Mouse (Mus musculus): ENCODE data around the gene Git2. TPM values are rescaled to one million over a fixed set of nuclear protein-coding genes. Genes with fewer than 3 reads are reported as not detected.

The Git2 gene
- polyA plus RNA-seq, 1 experiment from 2014 or later: 32.6 TPM

GRCm38 (mm10) chr5:114690633-114691567 is 84.4 kb downstream of the Git2 start, which contains the start of gene Gltp:
Gltp (minus strand) TSS chr5:114690984.
- peak; percentile 93 for ATAC-seq (ENCODE audit: insufficient number of reproducible peaks, insufficient read depth, low FRiP score, low read depth)
- peaks cover 8% of the 10 kb centered on the region for H3K27me3 ChIP-seq (ENCODE audit: control insufficient read depth, insufficient read depth, low read length)
- peaks cover 9 to 15% of the 10 kb centered on the region in 2 experiments for H3K4me1 ChIP-seq (ENCODE audit: control insufficient read depth in 2 of 2, insufficient read depth in 2 of 2, low read length in 2 of 2)
- H3K4me3 ChIP-seq (ENCODE audit: control insufficient read depth in 1 of 2, insufficient read depth in 1 of 2, low read depth in 1 of 2, low read length in 2 of 2): peak within 1 kb of the TSS; percentile 70 to 88
- WGBS: 3% methylated on average over 67 of the region's 75 CpGs
- peak within 1 kb of the TSS; percentile 93 for H3K4me2 ChIP-seq (ENCODE audit: low read length)
- H3K27ac ChIP-seq (replicated peaks in 1 of 2; ENCODE audit: control insufficient read depth in 1 of 2, insufficient read depth in 1 of 2, low read depth in 2 of 2, low read length in 2 of 2): 0 out of 4 replicates have a peak within 1 kb of the TSS, but pooled peaks of 1 of the 2 experiments have one; percentile 4
- H3K9me3 ChIP-seq (ENCODE audit: control insufficient read depth, low read length): no peaks in the 10 kb centered on the region
- peak within 1 kb of the TSS; percentile 82 for H3K9ac ChIP-seq (ENCODE audit: low read length)
- H3K36me3 ChIP-seq (ENCODE audit: control insufficient read depth, insufficient read depth, low read length): no peaks in the 10 kb centered on the region

GRCm38 (mm10) chr5:114689700-114690366 is 85.5 kb downstream of the Git2 start:
- Histone ChIP-seq H3K4me2 (ENCODE audit: low read length) (peak overlapping the region; percentile 93), H3K36me3 (ENCODE audit: control insufficient read depth, insufficient read depth, low read length) (no peaks in the 10 kb centered on the region), H3K27ac (replicated peaks in 1 of 2; ENCODE audit: control insufficient read depth in 1 of 2, insufficient read depth in 1 of 2, low read depth in 2 of 2, low read length in 2 of 2) (no peak overlapping the region), H3K9ac (ENCODE audit: low read length) (peak overlapping the region; percentile 82), H3K4me1 (ENCODE audit: control insufficient read depth in 2 of 2, insufficient read depth in 2 of 2, low read length in 2 of 2) (peaks cover 9 to 15% of the 10 kb centered on the region in 2 experiments), H3K4me3 (ENCODE audit: control insufficient read depth in 1 of 2, insufficient read depth in 1 of 2, low read depth in 1 of 2, low read length in 2 of 2) (peak overlapping the region; percentile 70 to 88), H3K9me3 (ENCODE audit: control insufficient read depth, low read length) (no peaks in the 10 kb centered on the region), H3K27me3 (ENCODE audit: control insufficient read depth, insufficient read depth, low read length) (peaks cover 8% of the 10 kb centered on the region)
- 16% methylated on average over 16 of the region's 16 CpGs for WGBS
- ATAC-seq (ENCODE audit: insufficient number of reproducible peaks, insufficient read depth, low FRiP score, low read depth): no peak

GRCm38 (mm10) chr5:114688703-114689102 is 86.6 kb downstream of the Git2 start:
- 82% methylated on average over 13 of the region's 13 CpGs for WGBS
- peaks cover 9 to 15% of the 10 kb centered on the region in 2 experiments for H3K4me1 ChIP-seq (ENCODE audit: control insufficient read depth in 2 of 2, insufficient read depth in 2 of 2, low read length in 2 of 2)
- no peak overlapping the region for H3K4me3 ChIP-seq (ENCODE audit: control insufficient read depth in 1 of 2, insufficient read depth in 1 of 2, low read depth in 1 of 2, low read length in 2 of 2)
- peaks cover 3% of the 10 kb centered on the region for H3K27me3 ChIP-seq (ENCODE audit: control insufficient read depth, insufficient read depth, low read length)
- H3K9me3 ChIP-seq (ENCODE audit: control insufficient read depth, low read length): no peaks in the 10 kb centered on the region
- no peaks in the 10 kb centered on the region for H3K36me3 ChIP-seq (ENCODE audit: control insufficient read depth, insufficient read depth, low read length)
- H3K27ac ChIP-seq (replicated peaks in 1 of 2; ENCODE audit: control insufficient read depth in 1 of 2, insufficient read depth in 1 of 2, low read depth in 2 of 2, low read length in 2 of 2): no peak overlapping the region
- no peak overlapping the region for H3K9ac ChIP-seq (ENCODE audit: low read length)
- ATAC-seq (ENCODE audit: insufficient number of reproducible peaks, insufficient read depth, low FRiP score, low read depth): no peak
- no peak overlapping the region for H3K4me2 ChIP-seq (ENCODE audit: low read length)

- peaks cover 3% of the 10 kb centered on the region for H3K27me3 ChIP-seq (ENCODE audit: control insufficient read depth, insufficient read depth, low read length)
- H3K9ac ChIP-seq (ENCODE audit: low read length): no peak overlapping the region
- ATAC-seq (ENCODE audit: insufficient number of reproducible peaks, insufficient read depth, low FRiP score, low read depth): no peak
- H3K9me3 ChIP-seq (ENCODE audit: control insufficient read depth, low read length): no peaks in the 10 kb centered on the region
- H3K36me3 ChIP-seq (ENCODE audit: control insufficient read depth, insufficient read depth, low read length): no peaks in the 10 kb centered on the region
- H3K4me2 ChIP-seq (ENCODE audit: low read length): no peak overlapping the region
- H3K4me3 ChIP-seq (ENCODE audit: control insufficient read depth in 1 of 2, insufficient read depth in 1 of 2, low read depth in 1 of 2, low read length in 2 of 2): no peak overlapping the region
- H3K27ac ChIP-seq (replicated peaks in 1 of 2; ENCODE audit: control insufficient read depth in 1 of 2, insufficient read depth in 1 of 2, low read depth in 2 of 2, low read length in 2 of 2): no peak overlapping the region
- H3K4me1 ChIP-seq (ENCODE audit: control insufficient read depth in 2 of 2, insufficient read depth in 2 of 2, low read length in 2 of 2): peaks cover 9 to 15% of the 10 kb centered on the region in 2 experiments
These were observed 87.4 kb downstream of the Git2 start for GRCm38 (mm10) chr5:114687901-114688300.

GRCm38 (mm10) chr5:114686726-114687210 is 88.5 kb downstream of the Git2 start:
- Histone ChIP-seq H3K27me3 (ENCODE audit: control insufficient read depth, insufficient read depth, low read length) (no peaks in the 10 kb centered on the region), H3K27ac (replicated peaks in 1 of 2; ENCODE audit: control insufficient read depth in 1 of 2, insufficient read depth in 1 of 2, low read depth in 2 of 2, low read length in 2 of 2) (no peak overlapping the region), H3K9ac (ENCODE audit: low read length) (no peak overlapping the region), H3K4me3 (ENCODE audit: control insufficient read depth in 1 of 2, insufficient read depth in 1 of 2, low read depth in 1 of 2, low read length in 2 of 2) (no peak overlapping the region), H3K4me1 (ENCODE audit: control insufficient read depth in 2 of 2, insufficient read depth in 2 of 2, low read length in 2 of 2) (peaks cover 11 to 15% of the 10 kb centered on the region in 2 experiments), H3K36me3 (ENCODE audit: control insufficient read depth, insufficient read depth, low read length) (no peaks in the 10 kb centered on the region), H3K4me2 (ENCODE audit: low read length) (no peak overlapping the region), H3K9me3 (ENCODE audit: control insufficient read depth, low read length) (no peaks in the 10 kb centered on the region)
- no peak for ATAC-seq (ENCODE audit: insufficient number of reproducible peaks, insufficient read depth, low FRiP score, low read depth)
- 54% methylated on average over 7 of the region's 7 CpGs for WGBS

DNA sequence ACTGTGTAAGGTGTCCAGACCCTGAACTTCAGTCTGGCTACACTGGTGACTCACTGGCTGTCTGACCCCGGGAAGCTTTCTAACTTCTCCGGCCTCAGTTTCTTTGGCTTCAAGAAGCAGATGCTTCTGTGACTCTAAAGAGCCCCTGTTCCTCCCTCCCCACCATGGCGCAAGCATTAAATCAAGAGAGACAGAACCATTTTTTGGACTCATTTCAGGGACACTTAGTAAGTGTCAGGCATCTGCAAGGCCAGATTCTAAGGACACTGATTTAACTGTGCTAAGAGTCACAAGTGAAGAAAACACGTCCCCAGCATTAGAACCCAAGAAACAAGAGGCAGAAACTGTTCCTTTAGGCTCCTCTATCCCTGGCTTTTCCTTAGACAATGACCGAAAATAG is 89.3 kb downstream of the Git2 start:
- Histone ChIP-seq H3K9me3 (ENCODE audit: control insufficient read depth, low read length) (no peaks in the 10 kb centered on the region), H3K4me3 (ENCODE audit: control insufficient read depth in 1 of 2, insufficient read depth in 1 of 2, low read depth in 1 of 2, low read length in 2 of 2) (no peak overlapping the region), H3K9ac (ENCODE audit: low read length) (no peak overlapping the region), H3K36me3 (ENCODE audit: control insufficient read depth, insufficient read depth, low read length) (no peaks in the 10 kb centered on the region), H3K27me3 (ENCODE audit: control insufficient read depth, insufficient read depth, low read length) (no peaks in the 10 kb centered on the region), H3K27ac (replicated peaks in 1 of 2; ENCODE audit: control insufficient read depth in 1 of 2, insufficient read depth in 1 of 2, low read depth in 2 of 2, low read length in 2 of 2) (no peak overlapping the region), H3K4me1 (ENCODE audit: control insufficient read depth in 2 of 2, insufficient read depth in 2 of 2, low read length in 2 of 2) (peaks cover 10 to 19% of the 10 kb centered on the region in 2 experiments), H3K4me2 (ENCODE audit: low read length) (no peak overlapping the region)
- 89% methylated on average over 5 of the region's 5 CpGs for WGBS
- no peak for ATAC-seq (ENCODE audit: insufficient number of reproducible peaks, insufficient read depth, low FRiP score, low read depth)

DNA sequence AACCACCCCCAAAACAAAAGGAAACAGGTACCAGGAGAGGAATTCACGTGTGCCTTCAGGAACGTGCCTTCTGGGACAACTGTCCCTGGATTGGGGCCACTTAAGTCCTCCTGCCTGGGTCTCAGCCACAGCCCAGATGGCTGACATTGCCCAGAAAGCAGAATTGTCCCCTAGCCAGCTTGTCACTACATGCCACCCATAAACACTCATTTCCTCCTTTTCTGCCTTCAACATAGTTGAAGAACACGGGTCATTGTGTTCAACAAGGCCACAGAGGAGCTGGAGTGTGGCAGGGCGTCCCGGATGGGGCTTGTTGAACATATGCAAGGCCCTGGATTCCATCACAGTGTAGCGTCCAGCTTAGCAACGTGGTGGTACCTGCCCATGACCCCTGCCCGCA is 93.6 kb downstream of the Git2 start:
- H3K4me2 ChIP-seq (ENCODE audit: low read length): no peak overlapping the region
- ATAC-seq (ENCODE audit: insufficient number of reproducible peaks, insufficient read depth, low FRiP score, low read depth): no peak
- H3K27ac ChIP-seq (replicated peaks in 1 of 2; ENCODE audit: control insufficient read depth in 1 of 2, insufficient read depth in 1 of 2, low read depth in 2 of 2, low read length in 2 of 2): no peak overlapping the region
- no peak overlapping the region for H3K9ac ChIP-seq (ENCODE audit: low read length)
- no peaks in the 10 kb centered on the region for H3K9me3 ChIP-seq (ENCODE audit: control insufficient read depth, low read length)
- H3K4me3 ChIP-seq (ENCODE audit: control insufficient read depth in 1 of 2, insufficient read depth in 1 of 2, low read depth in 1 of 2, low read length in 2 of 2): no peak overlapping the region
- peaks cover 3% of the 10 kb centered on the region; the same call in 1 of the 2 replicates for H3K36me3 ChIP-seq (ENCODE audit: control insufficient read depth, insufficient read depth, low read length)
- 58% methylated on average over 8 of the region's 8 CpGs for WGBS
- no peaks in the 10 kb centered on the region for H3K27me3 ChIP-seq (ENCODE audit: control insufficient read depth, insufficient read depth, low read length)
- H3K4me1 ChIP-seq (ENCODE audit: control insufficient read depth in 2 of 2, insufficient read depth in 2 of 2, low read length in 2 of 2): peaks cover 11 to 18% of the 10 kb centered on the region in 2 experiments
